Mouse (Mus musculus): ENCODE measurements around the gene Acvr1c. TPM values are rescaled to one million over a fixed set of nuclear protein-coding genes. Genes with fewer than 3 reads are reported as not detected.

Gene Acvr1c
- polyA plus RNA-seq, 1 experiment from 2014 or later: 5.5 TPM

- H3K36me3 ChIP-seq (ENCODE audit: control insufficient read depth, insufficient read depth): no peaks in the 10 kb centered on the region
- no peak overlapping the region for H3K27ac ChIP-seq (ENCODE audit: low read depth, low read length)
- H3K9me3 ChIP-seq (ENCODE audit: control insufficient read depth): no peaks in the 10 kb centered on the region
- no peaks in the 10 kb centered on the region for H3K27me3 ChIP-seq (replicated peaks; ENCODE audit: control insufficient read depth, insufficient read depth, low read length)
- 90% methylated on average over 2 of the region's 2 CpGs for WGBS
- TF ChIP-seq CTCF (IDR thresholded peaks at IDR 0.05; ENCODE audit: low read depth): no peak
- H3K4me3 ChIP-seq (ENCODE audit: low read depth, low read length): no peak overlapping the region
- ATAC-seq: no peak
- no peak overlapping the region for H3K9ac ChIP-seq (ENCODE audit: low read depth, low read length)
- H3K4me2 ChIP-seq (replicated peaks; ENCODE audit: low read depth): no peak overlapping the region
- no peaks in the 10 kb centered on the region for H3K4me1 ChIP-seq (replicated peaks; ENCODE audit: control insufficient read depth, insufficient read depth, low read length)
Observed at GRCm38 (mm10) chr2:58350657-58351056, 7.0 kb downstream of the Acvr1c start.

- Histone ChIP-seq H3K4me2 (replicated peaks; ENCODE audit: low read depth) (no peak overlapping the region; the same call in 1 of the 2 replicates), H3K4me3 (ENCODE audit: low read depth, low read length) (no peak overlapping the region), H3K27ac (ENCODE audit: low read depth, low read length) (no peak overlapping the region), H3K36me3 (ENCODE audit: control insufficient read depth, insufficient read depth) (no peaks in the 10 kb centered on the region), H3K9ac (ENCODE audit: low read depth, low read length) (no peak overlapping the region), H3K9me3 (ENCODE audit: control insufficient read depth) (no peaks in the 10 kb centered on the region), H3K27me3 (replicated peaks; ENCODE audit: control insufficient read depth, insufficient read depth, low read length) (no peaks in the 10 kb centered on the region), H3K4me1 (replicated peaks; ENCODE audit: control insufficient read depth, insufficient read depth, low read length) (no peaks in the 10 kb centered on the region)
- TF ChIP-seq CTCF (IDR thresholded peaks at IDR 0.05; ENCODE audit: low read depth): no peak
- WGBS: 33% methylated on average over 5 of the region's 5 CpGs
- no peak for ATAC-seq
Observed at GRCm38 (mm10) chr2:58336730-58337129, 21.0 kb downstream of the Acvr1c start.

- no peaks in the 10 kb centered on the region for H3K27me3 ChIP-seq (replicated peaks; ENCODE audit: control insufficient read depth, insufficient read depth, low read length)
- TF ChIP-seq CTCF (IDR thresholded peaks at IDR 0.05; ENCODE audit: low read depth): no peak
Observed at GRCm38 (mm10) chr2:58329589-58329988, 28.1 kb downstream of the Acvr1c start.

GRCm38 (mm10) chr2:58324118-58324901, 33.4 kb downstream of the Acvr1c start:
- Histone ChIP-seq H3K9me3 (ENCODE audit: control insufficient read depth) (no peaks in the 10 kb centered on the region), H3K36me3 (ENCODE audit: control insufficient read depth, insufficient read depth) (no peaks in the 10 kb centered on the region)

More at GRCm38 (mm10) chr2:58329589-58329988, 28.1 kb downstream of the Acvr1c start:
- H3K4me3 ChIP-seq (ENCODE audit: low read depth, low read length): no peak overlapping the region
- no peak overlapping the region for H3K27ac ChIP-seq (ENCODE audit: low read depth, low read length)
- H3K36me3 ChIP-seq (ENCODE audit: control insufficient read depth, insufficient read depth): no peaks in the 10 kb centered on the region
- 68% methylated on average over 5 of the region's 5 CpGs for WGBS
- H3K9me3 ChIP-seq (ENCODE audit: control insufficient read depth): no peaks in the 10 kb centered on the region
- no peak for ATAC-seq
- no peak overlapping the region for H3K4me2 ChIP-seq (replicated peaks; ENCODE audit: low read depth)
- H3K9ac ChIP-seq (ENCODE audit: low read depth, low read length): no peak overlapping the region
- H3K4me1 ChIP-seq (replicated peaks; ENCODE audit: control insufficient read depth, insufficient read depth, low read length): no peaks in the 10 kb centered on the region; the same call in 1 of the 2 replicates

GRCm38 (mm10) chr2:58323274-58323673, 34.4 kb downstream of the Acvr1c start:
- 82% methylated on average over 6 of the region's 6 CpGs for WGBS
- Histone ChIP-seq H3K27ac (ENCODE audit: low read depth, low read length) (no peak overlapping the region), H3K9ac (ENCODE audit: low read depth, low read length) (no peak overlapping the region), H3K4me2 (replicated peaks; ENCODE audit: low read depth) (no peak overlapping the region), H3K27me3 (replicated peaks; ENCODE audit: control insufficient read depth, insufficient read depth, low read length) (no peaks in the 10 kb centered on the region), H3K4me1 (replicated peaks; ENCODE audit: control insufficient read depth, insufficient read depth, low read length) (no peaks in the 10 kb centered on the region), H3K36me3 (ENCODE audit: control insufficient read depth, insufficient read depth) (no peaks in the 10 kb centered on the region), H3K4me3 (ENCODE audit: low read depth, low read length) (no peak overlapping the region), H3K9me3 (ENCODE audit: control insufficient read depth) (no peaks in the 10 kb centered on the region)
- no peak for TF ChIP-seq CTCF (IDR thresholded peaks at IDR 0.05; ENCODE audit: low read depth)
- no peak for ATAC-seq

More at GRCm38 (mm10) chr2:58324118-58324901, 33.4 kb downstream of the Acvr1c start:
- H3K27ac ChIP-seq (ENCODE audit: low read depth, low read length): no peak overlapping the region
- peak overlapping the region; percentile 60 for H3K4me2 ChIP-seq (replicated peaks; ENCODE audit: low read depth)
- ATAC-seq: no peak
- H3K4me1 ChIP-seq (replicated peaks; ENCODE audit: control insufficient read depth, insufficient read depth, low read length): no peaks in the 10 kb centered on the region; the same call in 1 of the 2 replicates
- WGBS: 20% methylated on average over 23 of the region's 23 CpGs
- H3K27me3 ChIP-seq (replicated peaks; ENCODE audit: control insufficient read depth, insufficient read depth, low read length): no peaks in the 10 kb centered on the region
- H3K9ac ChIP-seq (ENCODE audit: low read depth, low read length): peak overlapping the region; percentile 26; the same call in 1 of the 2 replicates
- peak; percentile 66 for TF ChIP-seq CTCF (IDR thresholded peaks at IDR 0.05; ENCODE audit: low read depth)
- H3K4me3 ChIP-seq (ENCODE audit: low read depth, low read length): peak overlapping the region; percentile 22; the same call in 1 of the 2 replicates

- WGBS: 92% methylated on average over 7 of the region's 7 CpGs
- H3K4me1 ChIP-seq (replicated peaks; ENCODE audit: control insufficient read depth, insufficient read depth, low read length): no peaks in the 10 kb centered on the region
- no peak overlapping the region for H3K27ac ChIP-seq (ENCODE audit: low read depth, low read length)
- no peak for ATAC-seq
- no peaks in the 10 kb centered on the region for H3K27me3 ChIP-seq (replicated peaks; ENCODE audit: control insufficient read depth, insufficient read depth, low read length)
- no peaks in the 10 kb centered on the region for H3K9me3 ChIP-seq (ENCODE audit: control insufficient read depth)
- no peaks in the 10 kb centered on the region for H3K36me3 ChIP-seq (ENCODE audit: control insufficient read depth, insufficient read depth)
- no peak overlapping the region for H3K9ac ChIP-seq (ENCODE audit: low read depth, low read length)
- no peak overlapping the region for H3K4me2 ChIP-seq (replicated peaks; ENCODE audit: low read depth)
- no peak for TF ChIP-seq CTCF (IDR thresholded peaks at IDR 0.05; ENCODE audit: low read depth)
- no peak overlapping the region for H3K4me3 ChIP-seq (ENCODE audit: low read depth, low read length)
Observed at GRCm38 (mm10) chr2:58316186-58316585, 41.5 kb downstream of the Acvr1c start.
